Mouse (Mus musculus) brain, embryonic 14.5 days (tissue): ENCODE results near the gene Olfr750.

Source experiments
- CTCF ChIP-seq: fragments of 200-500 bp; IDR thresholded peaks from 2 replicates; pipeline ENCODE4 v1.5.1; 2012; ENCODE audit warnings: inconsistent platforms, mild to moderate bottlenecking, moderate library complexity, borderline replicate concordance; ENCODE audit not compliant: insufficient read depth, insufficient read length; ENCODE audit errors: extremely low read depth
- POLR2A ChIP-seq: fragments of 200-500 bp; IDR thresholded peaks from 2 replicates; pipeline ENCODE4 v1.6.1; 2012; ENCODE audit warnings: mild to moderate bottlenecking, inconsistent platforms, borderline replicate concordance; ENCODE audit not compliant: poor library complexity, insufficient read depth, insufficient read length, severe bottlenecking; ENCODE audit errors: extremely low read depth

DNA sequence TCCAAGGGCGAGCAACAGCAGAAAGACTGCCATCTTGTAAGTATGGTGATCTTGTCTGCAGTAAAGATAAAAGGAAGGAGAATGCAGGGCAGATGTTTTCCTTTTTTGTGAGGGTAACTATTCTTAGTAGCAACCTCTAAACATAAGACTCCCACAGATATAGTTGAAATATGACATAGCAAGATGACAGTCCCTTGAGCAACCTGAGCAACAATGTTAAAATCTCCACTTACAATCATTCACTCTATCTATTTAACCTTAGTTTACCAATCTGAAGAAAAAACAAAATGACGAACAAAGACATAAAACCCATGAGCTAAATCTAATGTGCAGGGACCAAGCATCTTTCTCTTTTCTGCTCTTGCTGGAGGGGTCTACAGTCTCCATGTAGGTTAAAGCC, 24.2 kb downstream of the Olfr750 start, which contains the start of gene Rnase11:
- TF ChIP-seq CTCF (no peak), POLR2A (no peak)
